Mouse (Mus musculus) ES-E14 (cell line): ENCODE data around the gene Slc25a34. TPM values are rescaled to one million over a fixed set of nuclear protein-coding genes. Genes with fewer than 3 reads are reported as not detected.

Source experiments
- DNase-seq: peaks from one replicate; pipeline ENCODE4 v3.0.0-alpha.2; 2013; ENCODE audit warnings: low read depth, low spot score
- H3K27ac ChIP-seq: 2 replicates; pipeline ENCODE4 v1.5.1; 2012; ENCODE audit warnings: low read depth, mild to moderate bottlenecking, low read length, moderate library complexity, mixed read lengths; ENCODE audit not compliant: poor library complexity, insufficient read depth, severe bottlenecking
- H3K36me3 ChIP-seq: 2 replicates; pipeline ENCODE4 v1.6.1; 2012; ENCODE audit warnings: mild to moderate bottlenecking, low read length, moderate library complexity, mixed read lengths; ENCODE audit not compliant: control insufficient read depth, poor library complexity, insufficient read depth, severe bottlenecking
- H3K4me1 ChIP-seq, 2 experiments: fragments of 150-350 bp in 1 of 2; sonication (generic) in 1 of 2; 2 replicates each; pipeline ENCODE4 v1.6.1; 2012; ENCODE audit warnings: low read length in 2 of 2, mild to moderate bottlenecking in 1 of 2, mixed read lengths in 1 of 2; ENCODE audit not compliant: control insufficient read depth in 2 of 2, insufficient read depth in 2 of 2, poor library complexity in 1 of 2
- H3K4me3 ChIP-seq, 2 experiments: fragments of 150-350 bp in 1 of 2; sonication (generic) in 1 of 2; 2 replicates each; pipeline ENCODE4 v1.5.1; 2012; ENCODE audit warnings: low read length in 2 of 2, low read depth in 1 of 2, mild to moderate bottlenecking in 1 of 2, mixed read lengths in 1 of 2; ENCODE audit not compliant: insufficient read depth in 1 of 2, poor library complexity in 1 of 2, severe bottlenecking in 1 of 2
- H3K9ac ChIP-seq: 2 replicates; pipeline ENCODE4 v1.6.1; 2012; ENCODE audit warnings: low read depth, mild to moderate bottlenecking, low read length, mixed read lengths; ENCODE audit not compliant: poor library complexity, insufficient read depth, severe bottlenecking
- H3K9me3 ChIP-seq: fragments of 150-350 bp; sonication (generic); 2 replicates; pipeline ENCODE4 v1.6.1; 2012; ENCODE audit warnings: low read depth, mild to moderate bottlenecking, low read length; ENCODE audit not compliant: control insufficient read depth, insufficient read depth
- CHD2 ChIP-seq: IDR thresholded peaks from 2 replicates; pipeline ENCODE4 v1.6.1; 2014; ENCODE audit warnings: mild to moderate bottlenecking, low read depth, low read length, inconsistent platforms
- HCFC1 ChIP-seq: IDR thresholded peaks from 2 replicates; pipeline ENCODE4 v1.6.1; 2012; ENCODE audit warnings: low read length, inconsistent platforms, borderline replicate concordance; ENCODE audit not compliant: insufficient read depth
- MAFK ChIP-seq: IDR thresholded peaks from 2 replicates; pipeline ENCODE4 v1.6.1; 2014; ENCODE audit warnings: mild to moderate bottlenecking, low read depth, low read length, inconsistent platforms; ENCODE audit not compliant: insufficient read depth
- ZC3H11A ChIP-seq: IDR thresholded peaks from 2 replicates; pipeline ENCODE4 v1.6.1; 2012; ENCODE audit warnings: low read depth, mild to moderate bottlenecking, inconsistent platforms, low read length, borderline replicate concordance
- ZNF384 ChIP-seq: IDR thresholded peaks from 2 replicates; pipeline ENCODE4 v1.6.1; 2012; ENCODE audit warnings: low read depth, low read length, inconsistent platforms
- in situ Hi-C, 2 experiments: fragments of 600-800 bp; cut with MboI; formaldehyde crosslinking; loops; one replicate each; pipeline ENCODE4 v1.15.1; 2025; ENCODE audit warnings: low sequenced_read_pairs in 2 of 2, inconsistent platforms in 1 of 2; ENCODE audit not compliant: unreplicated experiment in 2 of 2
- total RNA-seq: library from RNA; depleted of rRNA; stranded (reverse); fragments of 300-350 nt; gene quantifications from 2 replicates; pipeline ENCODE4 v1.2.3, GENCODE M21; 2012

The Slc25a34 gene
- total RNA-seq, 1 experiment: 0.76 TPM

GRCm38 (mm10) chr4:141574789-141575702 is 48.6 kb downstream of the Slc25a34 start:
- peak overlapping the region; percentile 49 for H3K27ac ChIP-seq
- peaks cover 14% of the 10 kb centered on the region for H3K36me3 ChIP-seq
- H3K4me1 ChIP-seq: peaks cover 10 to 29% of the 10 kb centered on the region in 2 experiments
- H3K4me3 ChIP-seq: peak overlapping the region; percentile 2 to 52; a peak in 2 of 4 replicates
- TF ChIP-seq ZC3H11A: peak; percentile 72; the same call in 1 of the 2 replicates
- TF ChIP-seq MAFK: no peak
- 0 out of 2 replicates have a peak, but pooled peaks have one; percentile 53 for TF ChIP-seq CHD2
- in situ Hi-C loops: no loop called here
- H3K9me3 ChIP-seq: no peaks in the 10 kb centered on the region
- peak overlapping the region; percentile 69 for H3K9ac ChIP-seq
- peak; percentile 81 for DNase-seq

GRCm38 (mm10) chr4:141573359-141573966 is 50.2 kb downstream of the Slc25a34 start:
- no peak for DNase-seq
- Histone ChIP-seq H3K9me3 (no peaks in the 10 kb centered on the region), H3K27ac (peak overlapping the region; percentile 78), H3K4me3 (peak overlapping the region in 1 of 2 experiments; percentile 10; a peak in 1 of 4 replicates), H3K9ac (peak overlapping the region; percentile 41; the same call in 1 of the 2 replicates), H3K4me1 (peaks cover 13 to 35% of the 10 kb centered on the region in 2 experiments), H3K36me3 (peaks cover 6% of the 10 kb centered on the region)
- in situ Hi-C loops: no loop called here
- TF ChIP-seq ZC3H11A (no peak), ZNF384 (no peak), CHD2 (no peak), HCFC1 (no peak), MAFK (no peak)

- peaks cover 6% of the 10 kb centered on the region for H3K36me3 ChIP-seq
- no peak for DNase-seq
- peak overlapping the region; percentile 97 for H3K27ac ChIP-seq
- H3K9me3 ChIP-seq: no peaks in the 10 kb centered on the region
- TF ChIP-seq MAFK: no peak
- no peak for TF ChIP-seq CHD2
- no peak for TF ChIP-seq ZNF384
- no peak for TF ChIP-seq ZC3H11A
- TF ChIP-seq HCFC1: no peak
- in situ Hi-C loops: no loop called here
- H3K9ac ChIP-seq: peak overlapping the region; percentile 76
- H3K4me3 ChIP-seq: peak overlapping the region in 1 of 2 experiments; percentile 38; a peak in 1 of 4 replicates
- H3K4me1 ChIP-seq: peaks cover 13 to 40% of the 10 kb centered on the region in 2 experiments
Measured at GRCm38 (mm10) chr4:141572668-141573358, 50.8 kb downstream of the Slc25a34 start.

GRCm38 (mm10) chr4:141571934-141572333 is 51.7 kb downstream of the Slc25a34 start:
- H3K9ac ChIP-seq: peak overlapping the region; percentile 76
- no peak for DNase-seq
- H3K36me3 ChIP-seq: no peaks in the 10 kb centered on the region; the same call in 1 of the 2 replicates
- peaks cover 13 to 44% of the 10 kb centered on the region in 2 experiments for H3K4me1 ChIP-seq
- in situ Hi-C loops: no loop called here
- no peaks in the 10 kb centered on the region for H3K9me3 ChIP-seq
- TF ChIP-seq MAFK: no peak
- no peak for TF ChIP-seq ZC3H11A
- TF ChIP-seq CHD2: no peak
- TF ChIP-seq HCFC1: no peak
- TF ChIP-seq ZNF384: no peak
- H3K27ac ChIP-seq: peak overlapping the region; percentile 97
- H3K4me3 ChIP-seq: peak overlapping the region; percentile 12 to 38; a peak in 3 of 4 replicates
